Mouse (Mus musculus) limb, embryonic 14.5 days (tissue): ENCODE data around the gene Krt76. TPM values are rescaled to one million over a fixed set of nuclear protein-coding genes. Genes with fewer than 3 reads are reported as not detected.

Experiments
- ATAC-seq: fragments of 200-750 bp; cut with Nextera tagmentation; 2 replicates; pipeline ENCODE4 v1.8.0; 2017; ENCODE audit warnings: low read depth, moderate number of reproducible peaks, moderate TSS enrichment; ENCODE audit not compliant: low FRiP score
- DNase-seq: peaks from one replicate; pipeline ENCODE4 v3.0.0-alpha.2; 2015; ENCODE audit warnings: low spot score
- H3K27ac ChIP-seq: fragments of 300-500 bp; sonication (generic); replicated peaks from 2 replicates; pipeline ENCODE4 v1.5.1; 2014; ENCODE audit warnings: low read depth, mild to moderate bottlenecking, low read length, moderate library complexity, mixed read lengths
- H3K27me3 ChIP-seq: fragments of 300-500 bp; sonication (generic); 2 replicates; pipeline ENCODE4 v1.6.1; 2014; ENCODE audit warnings: low read length, mixed read lengths; ENCODE audit not compliant: control insufficient read depth, insufficient read depth
- H3K36me3 ChIP-seq: fragments of 300-500 bp; sonication (generic); 2 replicates; pipeline ENCODE4 v1.6.1; 2014; ENCODE audit warnings: mild to moderate bottlenecking, low read length, moderate library complexity, mixed read lengths; ENCODE audit not compliant: control insufficient read depth, insufficient read depth
- H3K4me1 ChIP-seq: fragments of 300-500 bp; sonication (generic); 2 replicates; pipeline ENCODE4 v1.6.1; 2014; ENCODE audit warnings: antibody characterized with exemption, low read length, mixed read lengths; ENCODE audit not compliant: control insufficient read depth, insufficient read depth
- H3K4me2 ChIP-seq: fragments of 300-500 bp; sonication (generic); replicated peaks from 2 replicates; pipeline ENCODE4 v1.6.1; 2014; ENCODE audit warnings: low read depth, mild to moderate bottlenecking, low read length, moderate library complexity; ENCODE audit not compliant: severe bottlenecking
- H3K4me3 ChIP-seq: fragments of 300-500 bp; sonication (generic); replicated peaks from 2 replicates; pipeline ENCODE4 v1.5.1; 2014; ENCODE audit warnings: low read length
- H3K9ac ChIP-seq: fragments of 300-500 bp; sonication (generic); 2 replicates; pipeline ENCODE4 v1.6.1; 2014; ENCODE audit warnings: mild to moderate bottlenecking, low read depth, low read length, moderate library complexity; ENCODE audit not compliant: severe bottlenecking
- H3K9me3 ChIP-seq: fragments of 300-500 bp; sonication (generic); 2 replicates; pipeline ENCODE4 v1.6.1; 2016; ENCODE audit warnings: low read length; ENCODE audit not compliant: control insufficient read depth
- POLR2A ChIP-seq: fragments of 200-500 bp; IDR thresholded peaks from 2 replicates; pipeline ENCODE4 v1.8.0; 2012; ENCODE audit warnings: inconsistent platforms, mild to moderate bottlenecking, moderate library complexity, borderline replicate concordance; ENCODE audit not compliant: insufficient read depth, insufficient read length; ENCODE audit errors: extremely low read depth
- WGBS: fragments of 180-500 bp; shearing (Covaris S2); extraction: QIAGEN DNeasy Blood & Tissue Kit; methylation state at CpG from one replicate; pipeline ENCODE4 v1.1.7; 2014; 5-methylcytosine and 5-hydroxymethylcytosine counted together
- polyA plus RNA-seq, 2 experiments: library from polyadenylated mRNA; depleted of rRNA in 1 of 2; stranded (reverse) in 1 of 2; unstranded in 1 of 2; fragments of >200 nt; fragmentation: Nextera tagmentation in 1 of 2; extraction: Ambion mirVana in 1 of 2; gene quantifications; 2 replicates each; pipeline versions ENCODE4 v1.2.1 to v1.2.3; 2012 to 2014

Krt76 gene
- not detected in 2 replicates for polyA plus RNA-seq (2012; rRNA removed)
- 0.08 TPM in 1 of 2 replicates, not detected in the other for polyA plus RNA-seq (2014; fragmentation: Nextera tagmentation; extraction: Ambion mirVana)

- no peak within 1 kb of the TSS for H3K27ac ChIP-seq
- WGBS, result 53% methylated on average over 4 of the region's 4 CpGs
- no peaks in the 10 kb centered on the region for H3K36me3 ChIP-seq
- DNase-seq (no peak), ATAC-seq (no peak)
- H3K27me3 ChIP-seq, result no peaks in the 10 kb centered on the region
- no peak for TF ChIP-seq POLR2A
- H3K9me3 ChIP-seq, result no peaks in the 10 kb centered on the region
- no peak within 1 kb of the TSS for H3K4me3 ChIP-seq
- H3K4me2 ChIP-seq, result no peak within 1 kb of the TSS
- no peaks in the 10 kb centered on the region for H3K4me1 ChIP-seq
- H3K9ac ChIP-seq, result no peak within 1 kb of the TSS
Observed at GRCm38 (mm10) chr15:101892820-101893219, at the start of gene Krt76. Gene Krt76 (minus strand): TSS chr15:101892920.

GRCm38 (mm10) chr15:101941948-101942347, 49.2 kb upstream of the Krt76 start:
- Histone ChIP-seq H3K27me3 (no peaks in the 10 kb centered on the region), H3K4me3 (no peak overlapping the region), H3K36me3 (no peaks in the 10 kb centered on the region), H3K9ac (no peak overlapping the region), H3K27ac (no peak overlapping the region), H3K4me2 (no peak overlapping the region), H3K9me3 (no peaks in the 10 kb centered on the region), H3K4me1 (peaks cover 26% of the 10 kb centered on the region)
- no peak for TF ChIP-seq POLR2A
- 45% methylated on average over 8 of the region's 8 CpGs for WGBS
- ATAC-seq (no peak), DNase-seq (no peak)

- Histone ChIP-seq H3K4me3 (no peak within 1 kb of the TSS), H3K4me1 (peaks cover 24% of the 10 kb centered on the region), H3K4me2 (no peak within 1 kb of the TSS), H3K9me3 (no peaks in the 10 kb centered on the region), H3K27me3 (no peaks in the 10 kb centered on the region), H3K36me3 (no peaks in the 10 kb centered on the region), H3K27ac (no peak within 1 kb of the TSS), H3K9ac (no peak within 1 kb of the TSS)
- WGBS, result 63% methylated on average over 4 of the region's 6 CpGs
- ATAC-seq (no peak), DNase-seq (no peak)
- no peak for TF ChIP-seq POLR2A
Observed at GRCm38 (mm10) chr15:101940274-101940829, 47.6 kb upstream of the Krt76 start, which contains the start of gene Krt79. Gene Krt79 (minus strand): TSS chr15:101940324.

- Histone ChIP-seq H3K27me3 (no peaks in the 10 kb centered on the region), H3K4me2 (no peak overlapping the region), H3K4me1 (peaks cover 23% of the 10 kb centered on the region), H3K4me3 (no peak overlapping the region), H3K27ac (no peak overlapping the region), H3K36me3 (no peaks in the 10 kb centered on the region), H3K9ac (no peak overlapping the region), H3K9me3 (no peaks in the 10 kb centered on the region)
- ATAC-seq, result no peak
- TF ChIP-seq POLR2A, result no peak
- 74% methylated on average over 9 of the region's 9 CpGs for WGBS
- no peak for DNase-seq
Observed at GRCm38 (mm10) chr15:101938600-101939308, 46.0 kb upstream of the Krt76 start.

- H3K36me3 ChIP-seq, result no peaks in the 10 kb centered on the region
- no peak overlapping the region for H3K4me2 ChIP-seq
- H3K27ac ChIP-seq, result no peak overlapping the region
- 66% methylated on average over 6 of the region's 6 CpGs for WGBS
- peaks cover 5% of the 10 kb centered on the region; the same call in 1 of the 2 replicates for H3K4me1 ChIP-seq
- peaks cover 13% of the 10 kb centered on the region; the same call in 1 of the 2 replicates for H3K27me3 ChIP-seq
- ATAC-seq (no peak), DNase-seq (no peak)
- TF ChIP-seq POLR2A, result no peak
- H3K4me3 ChIP-seq, result no peak overlapping the region
- H3K9me3 ChIP-seq, result no peaks in the 10 kb centered on the region
- no peak overlapping the region for H3K9ac ChIP-seq
Observed at GRCm38 (mm10) chr15:101933024-101933423, 40.3 kb upstream of the Krt76 start.
